ENCODE assay signal across 18 mouse cellular contexts in the genomic region with DNA sequence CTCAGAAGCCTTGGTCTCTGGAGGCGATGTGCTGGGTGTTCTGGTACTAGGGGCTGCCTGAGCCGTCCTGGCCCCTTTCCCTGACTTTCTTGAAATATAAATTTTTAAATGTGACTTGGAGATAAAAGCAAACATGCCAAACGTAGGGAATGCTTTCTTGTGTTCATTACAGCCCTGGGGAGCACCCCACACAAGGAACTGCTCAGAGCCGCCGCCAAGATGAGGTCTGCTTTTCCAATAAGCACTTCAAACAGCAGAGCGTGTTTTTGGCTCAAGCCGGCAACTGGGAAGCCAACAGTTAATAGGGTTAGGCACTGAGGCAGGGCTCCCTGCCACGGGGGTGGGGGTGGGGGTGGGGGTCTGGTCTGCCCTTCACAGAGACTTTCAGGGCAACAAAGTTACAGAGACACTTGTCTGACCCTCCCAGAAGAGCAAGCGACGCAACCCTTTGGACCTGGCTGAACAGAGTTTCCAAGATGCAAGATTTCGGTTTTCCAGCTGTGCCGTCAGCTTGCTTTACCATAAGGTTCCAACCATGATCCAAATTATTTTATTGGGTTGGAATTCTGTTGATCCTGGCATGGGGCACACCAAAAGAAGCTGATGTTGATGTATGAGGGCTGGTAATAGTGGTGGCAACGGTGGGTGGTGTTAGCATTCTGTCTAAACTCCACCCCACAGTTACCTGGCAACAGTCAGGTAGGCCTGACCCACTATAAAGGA. TPM values are rescaled to one million over a fixed set of nuclear protein-coding genes. Genes with fewer than 3 reads are reported as not detected.
DNase-seq lines count a peak whose midpoint lies in the region; ATAC-seq and TF ChIP-seq lines count a peak whose summit lies in the region.
"Had no signal": no experiment of that assay in that cellular context is flagged by ENCODE, and none has a peak within 500 bp of the region (broad histone marks: within the 10 kb centered on the region; RNA-seq: fewer than 3 reads in every experiment).

No protein-coding gene starts in this region.

- peak; percentile 18; the same call in 1 of the 2 replicates for ATAC-seq in forebrain, embryonic 14.5 days
- ATAC-seq in forebrain, embryonic 12.5 days (ENCODE audit: low FRiP score): no peak
- ATAC-seq in lung, embryonic 14.5 days (ENCODE audit: insufficient read depth): peak; percentile 42
- ATAC-seq in limb, embryonic 12.5 days (ENCODE audit: insufficient number of reproducible peaks, insufficient read depth, low FRiP score, low TSS enrichment, low read depth): peak; percentile 27; the same call in 1 of the 2 replicates

- peak; percentile 66 for DNase-seq in forebrain, embryonic 14.5 days (ENCODE audit: low spot score)
- DNase-seq in lung, embryonic 14.5 days: peak; percentile 76
- no peak for DNase-seq in lung, postnatal 14 days
- DNase-seq in brain, embryonic 18.5 days (ENCODE audit: low read depth, low spot score): peak; percentile 4
- DNase-seq in urinary bladder, postnatal 14 days (ENCODE audit: low spot score): no peak
- DNase-seq in adrenal gland, adult 8-10 months: no peak
- DNase-seq: cerebellum, adult 9-11 months; midbrain, embryonic 14.5 days had no signal

- TF ChIP-seq CTCF in lung, embryonic 14.5 days (IDR thresholded peaks at IDR 0.05; ENCODE audit: low read depth): no peak

- no peak overlapping the region for H3K4me3 ChIP-seq in forebrain, embryonic 14.5 days (ENCODE audit: low read depth, low read length)
- no peak overlapping the region for H3K4me3 ChIP-seq in forebrain, embryonic 12.5 days (replicated peaks)
- H3K4me3 ChIP-seq in lung, embryonic 14.5 days (ENCODE audit: low read depth, low read length): no peak overlapping the region
- no peak overlapping the region for H3K4me3 ChIP-seq in limb, embryonic 12.5 days (replicated peaks)
- H3K4me3 ChIP-seq: heart, embryonic 12.5 days; hindbrain, embryonic 10.5 days had no signal

- peaks cover 6% of the 10 kb centered on the region; the same call in 1 of the 2 replicates for H3K27me3 ChIP-seq in forebrain, embryonic 14.5 days (replicated peaks; ENCODE audit: control insufficient read depth, insufficient read depth, low read length)
- peaks cover 72% of the 10 kb centered on the region for H3K27me3 ChIP-seq in forebrain, embryonic 12.5 days
- H3K27me3 ChIP-seq in lung, embryonic 14.5 days (ENCODE audit: insufficient read depth, low read length): no peaks in the 10 kb centered on the region
- H3K27me3 ChIP-seq in limb, embryonic 12.5 days: peaks cover 14% of the 10 kb centered on the region
- H3K27me3 ChIP-seq: Patski had no signal

- no peak overlapping the region for H3K4me2 ChIP-seq in forebrain, embryonic 14.5 days (ENCODE audit: low read length)
- no peak overlapping the region for H3K4me2 ChIP-seq in forebrain, embryonic 12.5 days
- H3K4me2 ChIP-seq in lung, embryonic 14.5 days: 0 out of 2 replicates have a peak overlapping the region, but pooled peaks have one; percentile 25
- H3K4me2 ChIP-seq in limb, embryonic 12.5 days: peak overlapping the region; percentile 24
- H3K4me2 ChIP-seq: heart, embryonic 12.5 days had no signal

- H3K27ac ChIP-seq in forebrain, embryonic 14.5 days (ENCODE audit: low read depth, low read length): peak overlapping the region; percentile 57; the same call in 1 of the 2 replicates
- no peak overlapping the region for H3K27ac ChIP-seq in forebrain, embryonic 12.5 days
- H3K27ac ChIP-seq in lung, embryonic 14.5 days (ENCODE audit: low read depth): peak overlapping the region; percentile 77
- peak overlapping the region; percentile 82 for H3K27ac ChIP-seq in limb, embryonic 12.5 days
- H3K27ac ChIP-seq: hindbrain, embryonic 10.5 days had no signal

- H3K36me3 ChIP-seq in forebrain, embryonic 14.5 days (ENCODE audit: control insufficient read depth, insufficient read depth, low read length): no peaks in the 10 kb centered on the region
- no peaks in the 10 kb centered on the region for H3K36me3 ChIP-seq in forebrain, embryonic 12.5 days (replicated peaks)
- no peaks in the 10 kb centered on the region for H3K36me3 ChIP-seq in lung, embryonic 14.5 days (ENCODE audit: insufficient read depth)
- H3K36me3 ChIP-seq in limb, embryonic 12.5 days: no peaks in the 10 kb centered on the region
- H3K36me3 ChIP-seq: heart, embryonic 12.5 days; hindbrain, embryonic 10.5 days had no signal

- no peaks in the 10 kb centered on the region for H3K9me3 ChIP-seq in forebrain, embryonic 14.5 days (replicated peaks; ENCODE audit: control insufficient read depth, low read length)
- H3K9me3 ChIP-seq in forebrain, embryonic 12.5 days: no peaks in the 10 kb centered on the region
- no peaks in the 10 kb centered on the region for H3K9me3 ChIP-seq in lung, embryonic 14.5 days (ENCODE audit: low read depth, low read length)
- no peaks in the 10 kb centered on the region for H3K9me3 ChIP-seq in limb, embryonic 12.5 days
- H3K9me3 ChIP-seq: heart, embryonic 12.5 days; hindbrain, embryonic 10.5 days had no signal

- peaks cover 5% of the 10 kb centered on the region for H3K4me1 ChIP-seq in forebrain, embryonic 14.5 days (ENCODE audit: control insufficient read depth, insufficient read depth, low read length)
- peaks cover 23% of the 10 kb centered on the region for H3K4me1 ChIP-seq in forebrain, embryonic 12.5 days
- peaks cover 22% of the 10 kb centered on the region for H3K4me1 ChIP-seq in lung, embryonic 14.5 days (ENCODE audit: insufficient read depth)
- peaks cover 64% of the 10 kb centered on the region for H3K4me1 ChIP-seq in limb, embryonic 12.5 days (replicated peaks)

- 34% methylated on average over 13 of the region's 13 CpGs for WGBS in forebrain, embryonic 14.5 days
- WGBS in forebrain, embryonic 12.5 days: 29% methylated on average over 13 of the region's 13 CpGs
- 25% methylated on average over 13 of the region's 13 CpGs for WGBS in lung, embryonic 14.5 days
- WGBS in limb, embryonic 12.5 days: 14% methylated on average over 13 of the region's 13 CpGs

- H3K9ac ChIP-seq in forebrain, embryonic 14.5 days (ENCODE audit: low read length): no peak overlapping the region
- no peak overlapping the region for H3K9ac ChIP-seq in forebrain, embryonic 12.5 days
- no peak overlapping the region for H3K9ac ChIP-seq in lung, embryonic 14.5 days
- no peak overlapping the region; the same call in 1 of the 2 replicates for H3K9ac ChIP-seq in limb, embryonic 12.5 days (replicated peaks)
- H3K9ac ChIP-seq: heart, embryonic 12.5 days had no signal

RNA-seq across cellular contexts. Expression of gene Cpn2, which starts 35.3 kb away (rescaled TPM):
- not detected in 2 replicates for polyA plus RNA-seq in forebrain, embryonic 14.5 days (2014; fragmentation: Nextera tagmentation; extraction: Ambion mirVana)
- polyA plus RNA-seq in forebrain, embryonic 12.5 days (2016; fragmentation: Nextera tagmentation; extraction: Ambion mirVana): not detected in 2 replicates
- polyA plus RNA-seq in lung, embryonic 14.5 days (2014; fragmentation: Nextera tagmentation; extraction: Ambion mirVana): not detected in 2 replicates
- not detected in 2 replicates for polyA plus RNA-seq in limb, embryonic 12.5 days (2016; fragmentation: Nextera tagmentation; extraction: Ambion mirVana)
- total RNA-seq in adrenal gland, adult 8-10 months (2022): under 1 TPM; 0.12 to 0.91 (median 0.74) TPM
- polyA plus RNA-seq: frontal cortex, adult 2 months; heart, embryonic 12.5 days; hindbrain, embryonic 10.5 days; kidney, embryonic 14.5 days; midbrain, embryonic 14.5 days; Patski; stomach, embryonic 14.5 days had no signal

RNA-seq across cellular contexts. Expression of gene Lrrc15, which starts 51.0 kb away (rescaled TPM):
- 0.07 and 0.10 TPM in 2 replicates for polyA plus RNA-seq in forebrain, embryonic 14.5 days (2014; fragmentation: Nextera tagmentation; extraction: Ambion mirVana)
- 0.46 and 0.57 TPM in 2 replicates for polyA plus RNA-seq in forebrain, embryonic 12.5 days (2016; fragmentation: Nextera tagmentation; extraction: Ambion mirVana)
- 0.54 and 0.79 TPM in 2 replicates for polyA plus RNA-seq in lung, embryonic 14.5 days (2014; fragmentation: Nextera tagmentation; extraction: Ambion mirVana)
- polyA plus RNA-seq in limb, embryonic 12.5 days (2016; fragmentation: Nextera tagmentation; extraction: Ambion mirVana): 0.84 and 0.90 TPM in 2 replicates
- total RNA-seq in adrenal gland, adult 8-10 months (2022): under 1 TPM in 3 of 4 experiments, not detected in 1; 0.03 to 0.15 (median 0.11) TPM
- total RNA-seq: liver, adult 2 months had no signal
- polyA plus RNA-seq: frontal cortex, adult 2 months; liver, adult 2 months; Patski; small intestine, adult 2 months had no signal

Comparison
In these comparisons a context has a peak if more than half of its experiments do, and no peak if none do; other contexts are left out.
1. DNase-seq: peak in forebrain, embryonic 14.5 days (single experiment), lung, embryonic 14.5 days (single experiment) and brain, embryonic 18.5 days (single experiment); none in lung, postnatal 14 days (single experiment), urinary bladder, postnatal 14 days (single experiment) and adrenal gland, adult 8-10 months (single experiment).
2. H3K4me2 ChIP-seq: peak in lung, embryonic 14.5 days (single experiment) and limb, embryonic 12.5 days (single experiment); none in forebrain, embryonic 14.5 days (single experiment) and forebrain, embryonic 12.5 days (single experiment).